Mouse (Mus musculus) ovary, adult 18-20 months (tissue): Measurements from ENCODE around the gene Wasf2.
A peak's percentile ranks its signal among the peaks of the same experiment; 100 is the strongest.

ENCODE experiments used
- DNase-seq: peaks from one replicate; pipeline ENCODE4 v3.0.0; 2022; ENCODE audit warnings: low spot score, mixed read lengths

The Wasf2 gene

DNA sequence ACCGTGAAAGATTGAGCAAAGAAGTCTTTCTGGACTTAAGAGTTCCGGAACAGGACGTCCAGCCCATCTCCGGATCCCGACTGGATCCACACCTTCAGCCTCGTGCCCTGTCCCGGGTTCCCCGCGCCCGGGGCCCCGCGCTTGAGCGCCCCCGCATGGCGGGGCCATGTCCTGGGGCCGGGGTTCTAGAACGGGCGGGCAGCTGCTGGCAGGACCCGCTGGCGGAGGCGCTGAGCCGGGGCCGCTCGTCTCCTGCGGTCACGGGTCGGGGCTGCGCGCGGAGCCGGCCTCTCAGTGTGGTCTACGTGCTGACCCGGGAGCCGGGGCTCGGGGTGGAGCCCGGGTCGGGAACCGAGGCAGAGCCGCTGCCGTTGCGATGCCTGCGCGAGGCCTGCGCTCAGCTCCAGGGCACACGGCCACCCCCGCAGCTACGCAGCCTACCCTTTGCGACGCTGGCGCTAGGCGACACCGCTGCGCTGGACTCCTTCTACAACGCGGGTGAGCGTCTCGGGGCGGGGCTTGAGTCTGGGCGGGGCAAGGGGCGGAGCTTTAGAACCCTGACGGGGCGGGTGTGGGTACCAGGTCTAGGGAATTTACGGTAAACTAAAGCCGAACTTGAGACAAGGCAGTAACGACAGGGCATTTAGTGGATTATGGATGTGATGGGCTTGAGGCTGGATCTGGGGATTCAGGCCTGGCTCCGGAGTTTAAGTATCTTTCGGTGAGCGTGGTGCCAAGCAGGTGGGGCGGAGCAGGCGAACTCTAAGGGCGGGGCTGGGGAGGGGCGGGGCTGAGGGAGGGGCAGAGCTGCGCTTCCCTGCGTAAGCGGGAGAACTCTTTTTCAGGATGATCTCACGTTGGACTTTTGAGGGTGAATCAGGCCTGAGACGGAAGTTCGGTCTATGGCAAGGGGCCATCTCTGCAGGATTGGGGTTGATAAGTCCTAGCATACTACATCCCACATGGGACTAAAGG, 110.9 kb downstream of the Wasf2 start:
- peak; percentile 80 for DNase-seq

DNA sequence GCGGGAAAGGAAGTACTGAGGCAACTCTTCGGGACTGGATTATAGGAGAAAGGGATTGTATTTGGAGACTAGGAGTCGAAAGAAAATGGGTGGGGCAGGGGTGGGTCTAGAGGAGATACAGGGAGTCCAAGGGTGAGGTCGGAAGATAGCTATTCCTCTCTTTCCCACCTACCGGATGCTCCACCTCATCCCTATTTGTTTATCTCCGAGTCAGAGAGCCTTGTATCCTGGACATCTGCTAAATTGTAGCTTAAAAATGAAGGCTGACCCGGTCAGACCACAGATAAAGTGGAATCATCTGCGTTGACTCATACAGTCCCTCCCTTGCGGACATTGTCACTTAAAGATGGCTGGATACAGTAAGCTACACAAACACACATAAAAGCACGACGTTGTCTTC, 111.6 kb downstream of the Wasf2 start:
- no peak for DNase-seq

DNA sequence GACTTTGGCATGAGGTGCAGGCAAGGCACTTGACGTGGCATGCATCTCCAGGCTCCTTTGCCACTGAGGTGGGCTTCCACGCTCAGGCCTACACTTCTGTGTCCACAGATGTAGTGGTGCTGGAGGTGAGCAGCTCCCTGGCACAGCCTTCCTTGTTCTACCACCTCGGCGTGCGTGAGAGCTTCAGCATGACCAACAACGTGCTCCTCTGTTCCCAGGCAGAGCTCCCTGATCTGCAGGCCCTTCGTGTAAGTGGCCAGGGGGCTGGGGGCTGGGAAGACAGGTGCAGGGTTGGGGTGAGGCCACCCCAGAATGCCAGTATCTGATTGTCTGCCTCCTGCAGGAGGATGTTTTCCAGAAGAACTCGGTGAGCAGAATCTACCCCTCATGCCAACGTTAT, 112.4 kb downstream of the Wasf2 start:
- no peak for DNase-seq

DNA sequence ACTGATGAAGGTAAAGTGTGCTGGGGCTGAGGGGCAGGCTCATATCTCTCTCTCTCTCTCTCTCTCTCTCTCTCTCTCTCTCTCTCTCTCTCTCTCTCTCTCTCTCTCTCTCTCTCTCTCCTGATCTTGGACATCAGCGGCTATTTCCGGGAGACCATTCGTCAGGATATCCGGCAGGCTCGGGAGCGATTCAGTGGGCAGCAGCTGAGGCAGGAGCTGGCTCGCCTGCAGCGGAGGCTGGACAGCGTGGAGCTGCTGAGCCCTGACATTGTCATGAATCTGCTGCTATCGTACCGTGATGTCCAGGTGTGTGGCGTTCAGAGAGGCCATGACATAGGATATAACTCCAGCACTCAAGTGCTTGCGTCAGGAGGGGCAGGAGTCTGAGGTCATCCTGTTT, 113.2 kb downstream of the Wasf2 start:
- DNase-seq: no peak

DNA sequence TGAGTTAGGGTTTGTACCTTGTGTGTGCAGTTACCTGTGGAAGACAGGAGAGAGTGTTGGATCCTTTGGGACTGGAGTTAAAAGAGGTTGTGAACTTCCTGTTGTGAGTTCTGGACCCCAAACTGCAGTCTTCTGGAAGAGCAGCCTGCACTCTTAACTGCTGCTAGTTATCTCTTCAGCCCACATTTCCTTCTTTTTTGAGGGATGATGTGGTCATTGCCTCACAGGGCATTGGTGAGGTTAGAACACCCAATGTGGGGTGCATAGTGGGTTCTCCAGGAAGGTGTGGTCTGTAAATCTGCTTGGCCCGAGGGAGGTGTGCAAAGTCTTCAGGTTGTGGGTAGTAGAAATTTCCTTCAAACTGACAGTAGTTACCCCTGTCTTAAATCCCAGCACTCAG, 114.0 kb downstream of the Wasf2 start:
- DNase-seq: no peak

DNA sequence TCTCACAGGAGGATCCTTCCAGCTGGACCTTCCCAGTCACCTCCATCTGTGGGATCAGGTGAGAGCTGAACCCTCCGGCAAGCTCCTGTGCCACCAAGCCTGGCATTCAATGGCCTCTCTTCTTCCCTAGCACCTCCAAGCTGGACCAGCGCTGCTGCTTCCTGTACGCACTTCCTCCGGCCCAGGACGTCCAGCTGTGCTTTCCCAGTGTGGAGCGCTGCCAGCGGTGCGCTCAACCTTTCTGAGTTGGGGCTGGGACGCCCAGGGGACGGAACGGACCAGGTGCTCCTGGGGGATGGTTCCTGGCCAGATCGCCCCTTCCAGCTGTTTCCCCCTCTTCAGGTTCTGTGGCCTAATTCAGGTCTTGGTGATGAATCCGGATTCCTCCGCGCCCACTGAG, 116.8 kb downstream of the Wasf2 start:
- DNase-seq: no peak

DNA sequence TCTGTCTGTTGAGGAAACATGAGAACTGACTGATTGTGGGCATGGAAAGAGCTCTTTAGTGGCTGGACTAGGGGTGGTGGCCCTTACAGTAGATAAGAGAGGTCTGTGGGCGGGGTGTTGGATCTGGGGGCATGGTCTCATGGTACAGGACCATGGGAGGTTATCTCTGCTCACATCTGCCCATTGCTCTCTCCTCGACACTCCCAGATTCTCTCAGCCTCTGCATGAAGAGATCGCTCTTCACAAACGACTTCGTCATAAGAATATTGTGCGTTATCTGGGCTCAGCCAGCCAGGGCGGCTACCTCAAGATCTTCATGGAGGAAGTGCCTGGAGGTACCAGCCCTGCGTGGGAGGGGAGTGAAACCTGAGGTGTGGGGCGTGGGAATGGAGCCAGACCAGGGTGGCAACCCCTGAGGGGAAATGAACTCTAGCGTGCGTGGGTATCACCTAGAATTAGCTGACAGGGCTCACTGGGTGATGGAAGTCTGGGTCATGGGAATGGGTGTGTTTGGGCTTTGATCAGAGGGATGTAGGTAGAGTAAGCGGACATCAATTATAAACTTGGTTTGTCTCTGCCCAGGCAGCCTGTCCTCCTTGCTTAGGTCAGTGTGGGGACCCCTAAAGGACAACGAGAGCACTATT, 117.6 kb downstream of the Wasf2 start:
- DNase-seq: no peak
